Mouse (Mus musculus): ENCODE measurements at regions not wholly inside any gene's neighbourhood (a gene's known extent, or its start where the extent isn't known, plus 50 kb on each side); places are given as distances from the start of the nearest gene placed in this dataset.

DNA sequence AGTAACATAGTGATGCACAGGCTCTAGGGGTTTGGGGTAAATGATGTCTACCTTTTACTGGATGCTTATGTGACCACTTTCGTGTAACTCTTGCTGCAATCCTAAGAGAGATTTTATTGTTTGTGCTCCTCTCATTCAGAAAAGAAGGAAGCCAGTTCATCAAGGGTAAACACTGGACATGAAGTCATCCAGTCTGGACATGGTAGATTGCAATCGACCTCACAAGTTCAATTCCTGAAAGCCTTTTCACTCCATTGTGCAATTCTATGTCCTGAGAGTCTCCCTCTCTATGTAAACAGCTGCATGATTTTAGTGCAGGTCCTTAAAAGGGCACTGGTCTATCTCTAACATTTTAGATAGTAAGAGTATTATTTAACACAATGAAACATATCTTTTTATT lies 73.5 kb upstream of the Gm16223 start:
- DNase-seq (ENCODE audit: low read depth, low spot score): no peak

GRCm38 (mm10) chr5:41983556-41983955 lies 84.2 kb upstream of the Gm16223 start:
- no peak for DNase-seq (ENCODE audit: low read depth, low spot score)

DNA sequence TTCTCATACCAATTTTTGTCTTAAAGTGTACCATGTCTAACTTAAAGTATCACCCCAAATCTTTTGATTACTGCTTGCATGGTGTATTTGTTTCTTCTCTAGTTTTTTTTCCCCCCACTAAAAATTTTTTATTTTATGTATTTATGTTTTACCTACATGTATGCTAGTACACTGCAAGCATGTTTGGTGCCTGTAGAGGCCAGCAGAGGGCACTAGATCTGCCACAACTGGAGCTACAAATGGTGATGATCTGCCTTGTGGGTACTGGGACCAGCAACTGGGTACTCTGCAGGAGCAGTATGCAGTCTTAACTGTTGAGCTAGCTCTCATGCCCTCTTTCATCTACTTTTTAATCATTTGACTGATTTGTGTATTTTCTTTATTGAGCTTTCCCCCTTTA lies 92.2 kb upstream of the Gm16223 start:
- DNase-seq (ENCODE audit: low read depth, low spot score): peak; percentile 30

- DNase-seq (ENCODE audit: low read depth, low spot score): peak; percentile 5
Observed at GRCm38 (mm10) chr5:41971201-41971600, 96.6 kb upstream of the Gm16223 start.

DNA sequence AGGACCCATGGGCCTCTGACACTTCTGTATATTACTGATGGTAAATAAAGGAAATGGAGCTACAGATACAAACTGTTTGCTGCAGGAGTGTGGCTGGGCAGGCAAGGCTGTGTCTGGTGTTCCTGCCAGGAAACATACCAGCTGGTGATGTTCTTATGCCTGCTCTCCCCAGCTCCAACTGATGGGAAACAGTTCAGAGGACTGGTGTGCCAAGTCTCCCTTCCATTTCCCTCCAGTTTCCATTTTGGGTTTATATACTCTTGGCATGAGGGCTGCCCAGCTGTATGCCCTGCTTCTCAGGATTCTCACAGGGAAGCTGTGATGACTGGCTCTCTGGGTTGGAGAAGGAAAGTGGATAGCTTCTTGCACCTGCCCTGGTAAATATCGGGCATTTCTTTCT lies 100.8 kb upstream of the Gm16223 start:
- no peak for DNase-seq (ENCODE audit: low read depth, low spot score)

DNA sequence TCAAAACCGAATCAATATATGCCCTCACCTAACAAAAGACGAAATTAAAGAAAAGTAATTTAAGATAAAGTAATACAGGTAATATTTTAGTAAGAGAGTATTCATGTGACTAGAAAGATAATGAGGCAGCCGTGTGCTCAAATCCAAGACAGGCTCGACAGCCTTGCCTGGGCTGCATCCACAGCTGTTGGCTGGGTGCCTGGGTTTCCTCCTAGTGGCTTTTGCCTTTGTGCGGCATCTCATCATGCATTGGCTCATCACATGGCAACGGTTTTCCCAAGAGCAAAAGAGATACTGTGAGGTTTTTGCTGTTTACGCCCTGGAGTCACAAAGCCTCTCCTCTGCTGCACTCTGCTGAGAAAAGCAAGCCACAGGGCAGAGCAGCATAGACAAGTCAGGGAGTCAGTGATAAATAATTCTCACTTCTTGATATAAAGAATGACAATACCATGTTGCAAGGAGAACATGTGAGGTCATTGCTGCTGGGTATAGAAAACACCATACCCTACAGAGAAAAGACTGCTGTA lies 103.1 kb upstream of the Bod1l start:
- no peak for DNase-seq (ENCODE audit: low read depth, low spot score)

- no peak for DNase-seq (ENCODE audit: low read depth, low spot score)
Observed at GRCm38 (mm10) chr5:41943399-41943798, 99.3 kb upstream of the Bod1l start.

DNA sequence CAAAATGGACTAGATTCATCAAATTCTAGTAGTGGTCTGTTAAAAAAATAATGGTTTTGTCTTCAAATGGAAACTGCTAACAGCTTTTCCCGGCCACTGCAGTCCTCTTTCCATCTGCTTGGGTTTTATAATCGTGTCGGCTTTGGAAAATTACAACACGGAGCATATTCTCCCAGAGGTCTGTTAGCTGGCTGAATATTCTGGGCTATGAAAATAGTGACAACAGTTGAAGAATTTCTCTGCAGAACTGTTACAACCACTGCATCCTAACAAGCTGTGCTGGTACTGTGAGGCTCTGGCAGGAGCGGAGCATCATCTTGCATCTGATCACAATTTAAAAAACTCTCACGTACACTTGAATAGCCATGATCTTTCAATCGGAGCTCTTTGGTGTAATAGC lies 98.0 kb upstream of the Bod1l start:
- no peak for DNase-seq (ENCODE audit: low read depth, low spot score)

- DNase-seq (ENCODE audit: low read depth, low spot score): no peak
Observed at GRCm38 (mm10) chr5:41941216-41941615, 97.1 kb upstream of the Bod1l start.

GRCm38 (mm10) chr5:41939736-41940135 lies 95.6 kb upstream of the Bod1l start:
- DNase-seq (ENCODE audit: low read depth, low spot score): no peak

DNA sequence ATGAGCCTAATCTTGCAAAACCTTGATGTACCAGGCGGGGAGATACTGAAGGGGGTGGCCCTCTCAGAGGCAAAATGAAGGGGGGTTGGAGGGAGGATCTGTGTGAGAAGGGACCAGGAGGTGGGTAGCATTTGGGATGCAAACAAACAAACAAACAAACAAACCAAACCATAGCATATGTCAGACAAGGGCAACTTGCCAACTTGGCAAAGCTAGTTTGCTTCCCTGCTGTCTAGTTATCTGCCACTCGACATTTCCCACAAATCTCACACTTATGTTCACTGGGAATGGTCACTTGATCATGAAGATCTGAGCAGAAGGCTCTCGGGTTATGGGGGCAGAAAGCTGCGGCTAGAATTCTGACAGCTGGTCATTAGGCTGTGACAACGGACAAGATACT lies 65.9 kb upstream of the Bod1l start:
- no peak for DNase-seq (ENCODE audit: low read depth, low spot score)

DNA sequence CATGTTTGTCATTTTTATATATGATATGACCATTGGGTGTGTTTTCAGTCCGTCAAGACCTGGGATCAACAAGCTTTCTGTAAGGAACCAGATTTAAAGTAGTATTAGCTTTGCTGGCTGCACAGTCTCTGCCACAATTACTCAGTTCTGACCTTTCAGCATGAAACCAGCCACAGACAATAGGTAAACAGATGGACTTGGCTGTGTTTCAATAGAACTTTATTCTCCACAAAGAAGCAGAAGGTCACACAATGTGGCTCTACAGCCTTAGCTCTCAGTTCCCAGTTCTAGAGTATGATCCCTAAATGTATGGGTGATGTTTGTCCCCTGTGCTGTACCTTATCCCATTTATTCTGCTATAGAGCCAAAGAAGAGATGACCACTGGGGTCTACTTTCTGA lies 63.6 kb upstream of the Bod1l start:
- no peak for DNase-seq (ENCODE audit: low read depth, low spot score)

GRCm38 (mm10) chr5:41904512-41904911 lies 60.4 kb upstream of the Bod1l start:
- DNase-seq (ENCODE audit: low read depth, low spot score): no peak

- DNase-seq (ENCODE audit: low read depth, low spot score): no peak
Observed at GRCm38 (mm10) chr5:41899237-41899636, 55.1 kb upstream of the Bod1l start.

DNA sequence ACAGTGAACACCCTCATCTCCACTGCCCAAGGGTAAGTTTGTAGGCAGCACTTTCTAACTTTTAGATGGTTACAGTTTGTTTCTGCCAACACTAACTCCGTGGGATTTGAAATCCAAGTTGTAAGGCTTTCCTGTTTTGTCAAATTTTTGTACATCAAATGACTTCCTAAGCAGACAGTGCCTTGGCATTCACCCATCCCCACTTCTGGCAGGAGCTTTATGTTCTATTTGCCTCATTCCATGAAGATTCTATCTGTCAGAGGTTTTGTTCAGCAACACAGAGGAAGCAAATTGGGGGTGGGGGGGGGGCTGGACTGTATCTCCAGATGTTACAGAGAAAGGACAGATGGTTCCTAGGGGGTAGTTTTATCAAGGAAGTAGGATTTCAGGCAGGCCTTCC lies 54.6 kb upstream of the Bod1l start:
- DNase-seq (ENCODE audit: low read depth, low spot score): no peak
